Mouse (Mus musculus): ENCODE data around the gene Ppp1r3e.

DNA sequence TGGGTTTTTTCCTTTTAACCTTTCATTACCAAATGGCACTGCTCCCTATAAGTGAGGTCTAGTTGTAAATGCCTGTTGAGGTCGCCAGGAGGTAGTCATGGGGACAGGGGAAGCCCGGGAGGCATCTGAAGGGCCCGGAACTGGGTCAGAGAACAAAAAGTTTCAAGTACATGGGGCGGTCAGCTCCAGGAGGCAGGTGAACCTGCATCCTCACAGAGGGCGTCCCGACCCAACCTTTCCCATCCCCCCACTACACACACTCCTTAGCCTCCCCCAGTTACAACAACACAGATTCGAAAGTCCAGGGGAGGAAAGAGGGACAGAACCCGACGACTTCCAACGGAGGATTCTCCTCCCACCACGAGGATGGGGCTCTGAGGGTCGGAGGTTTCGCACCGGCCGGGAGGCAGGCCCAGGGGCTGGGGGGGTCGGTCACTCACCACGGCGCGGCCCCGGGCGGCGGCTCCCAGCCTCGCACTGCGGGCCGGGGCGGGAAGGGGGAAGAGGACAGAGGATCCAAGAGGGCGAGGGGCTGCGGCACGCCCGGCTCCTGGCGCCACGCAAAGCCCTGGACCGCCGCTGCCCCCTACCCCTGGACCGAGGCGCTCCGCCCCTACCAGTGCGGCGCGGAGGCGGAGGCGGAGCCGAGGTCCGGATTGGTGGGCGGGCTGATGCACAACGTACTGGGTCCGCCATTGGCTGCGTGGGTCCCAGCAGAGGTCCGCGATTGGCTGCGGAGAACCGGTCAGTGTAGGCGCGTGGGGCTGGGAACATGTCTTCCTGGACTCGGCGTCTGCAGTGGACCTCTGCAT is 13.6 kb downstream of the Ppp1r3e start:
- TF ChIP-seq CTCF (IDR thresholded peaks at IDR 0.05; ENCODE audit: low read depth, low read length) (no peak), GATA2 (IDR thresholded peaks at IDR 0.05; ENCODE audit: borderline replicate concordance, low read depth, low read length) (no peak)

All from G1E (cell line).